Mouse (Mus musculus): ENCODE data around the gene Cplx1.
"Not testable (repeated sequence)": the region's sequence is repeated elsewhere in the genome, so short reads cannot be mapped to it uniquely, and the experiment has no call there.

Gene Cplx1

DNA sequence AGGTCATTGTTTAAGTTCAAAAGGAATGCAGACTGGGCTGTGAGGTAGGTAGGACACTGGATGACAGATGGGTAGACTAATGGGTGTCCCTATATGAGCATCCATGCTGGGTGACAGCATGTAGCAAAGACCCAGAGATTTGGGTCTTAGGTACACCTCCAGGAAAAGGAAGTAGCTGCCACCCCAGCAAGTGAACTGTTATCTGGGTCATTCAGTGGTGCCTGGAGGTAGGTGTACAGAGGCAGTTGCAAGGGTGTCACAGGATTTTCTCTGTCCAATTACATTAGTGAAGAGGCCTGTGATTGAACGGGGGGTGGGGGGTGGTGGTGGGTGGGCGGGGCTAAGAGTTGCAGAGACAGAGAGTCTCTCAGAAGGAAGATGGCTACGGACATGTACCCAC, 33.2 kb downstream of the Cplx1 start:
- DNase-seq (ENCODE audit: low read depth), result no peak

GRCm38 (mm10) chr5:108515581-108516361, 34.1 kb downstream of the Cplx1 start:
- no peak for DNase-seq (ENCODE audit: low read depth)

DNA sequence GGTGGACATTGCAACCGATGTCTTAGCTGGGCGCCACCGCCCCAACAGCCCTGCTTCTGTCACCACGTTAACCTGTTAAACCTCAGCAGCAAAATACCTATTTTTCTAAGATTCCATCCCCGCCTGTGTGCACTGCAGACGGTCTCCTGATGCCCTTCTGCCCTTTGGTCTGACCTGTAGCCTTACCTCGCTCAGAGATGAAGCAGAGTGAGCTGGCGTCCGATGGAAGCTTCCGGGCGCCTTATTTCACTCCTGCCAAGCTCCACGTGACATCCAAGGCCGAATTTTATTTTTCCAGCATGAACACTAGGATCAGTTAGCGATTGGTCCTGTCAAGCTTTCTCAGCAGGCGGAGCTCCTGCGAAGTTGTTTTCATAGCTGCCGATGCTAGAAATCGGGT, 47.5 kb downstream of the Cplx1 start:
- no peak for DNase-seq (ENCODE audit: low read depth)

DNA sequence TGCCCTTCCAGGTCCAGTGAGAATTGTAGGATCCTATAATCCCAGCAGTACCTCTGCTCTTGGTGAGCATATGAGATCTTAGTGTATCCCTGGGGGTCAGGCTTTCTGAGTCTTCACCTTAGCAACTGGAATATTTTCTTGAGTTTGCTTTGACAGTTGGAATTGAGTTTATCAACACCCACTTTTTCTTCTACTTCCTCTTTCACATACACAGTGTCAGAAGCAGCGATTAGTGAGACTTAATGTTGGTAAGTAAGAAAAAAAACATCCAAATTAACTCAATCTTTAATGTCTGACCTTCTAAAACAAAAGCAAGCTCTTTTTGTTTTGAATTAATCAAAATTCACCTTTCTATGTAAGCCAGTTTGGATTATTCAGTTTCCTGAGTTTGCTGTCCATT, 48.3 kb downstream of the Cplx1 start:
- no peak for DNase-seq (ENCODE audit: low read depth)

GRCm38 (mm10) chr5:108486148-108486547, 63.7 kb downstream of the Cplx1 start:
- DNase-seq (ENCODE audit: low read depth), result not testable (repeated sequence)

- peak; percentile 64 for DNase-seq (ENCODE audit: low read depth)
These were observed 64.6 kb downstream of the Cplx1 start for GRCm38 (mm10) chr5:108485239-108485638.

DNA sequence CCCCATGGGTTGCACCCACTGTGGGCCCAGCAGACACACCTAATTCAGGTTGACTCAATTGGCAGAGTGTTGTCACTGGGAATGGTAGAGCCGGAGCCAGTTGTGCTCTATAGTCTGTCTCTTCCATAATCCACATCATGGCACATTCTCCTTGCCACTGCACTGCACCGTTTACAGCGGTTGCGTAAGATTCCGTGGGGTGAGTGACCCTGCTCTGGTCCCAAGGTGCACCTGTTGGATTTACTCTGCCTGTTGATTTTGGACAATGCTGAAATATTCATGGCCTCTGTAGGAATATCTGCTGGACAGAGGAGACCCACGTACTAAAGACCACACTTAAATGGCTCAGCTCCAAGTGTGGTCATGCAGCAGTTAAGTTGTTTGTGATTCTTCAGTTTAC, 66.8 kb downstream of the Cplx1 start:
- no peak for DNase-seq (ENCODE audit: low read depth)

DNA sequence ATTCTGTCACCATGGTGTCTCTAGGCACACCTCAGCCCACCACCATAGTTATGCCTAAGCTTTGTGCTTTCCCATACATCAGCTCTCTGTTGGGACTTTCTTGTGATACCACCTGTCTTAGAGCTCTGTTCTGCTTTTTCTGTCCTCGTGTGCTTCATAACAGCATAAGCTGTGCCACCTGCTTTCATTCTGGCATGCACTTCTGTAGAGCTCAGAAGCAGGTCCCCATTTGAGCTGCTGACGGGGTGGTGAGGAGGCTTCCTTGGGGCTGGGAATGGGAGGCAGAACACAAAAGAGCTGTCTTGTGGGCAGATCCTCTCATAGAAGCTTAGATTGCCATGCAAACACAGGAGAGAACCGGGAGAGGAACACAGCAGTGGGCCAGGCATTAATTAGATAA, 73.8 kb downstream of the Cplx1 start:
- no peak for DNase-seq (ENCODE audit: low read depth)

DNA sequence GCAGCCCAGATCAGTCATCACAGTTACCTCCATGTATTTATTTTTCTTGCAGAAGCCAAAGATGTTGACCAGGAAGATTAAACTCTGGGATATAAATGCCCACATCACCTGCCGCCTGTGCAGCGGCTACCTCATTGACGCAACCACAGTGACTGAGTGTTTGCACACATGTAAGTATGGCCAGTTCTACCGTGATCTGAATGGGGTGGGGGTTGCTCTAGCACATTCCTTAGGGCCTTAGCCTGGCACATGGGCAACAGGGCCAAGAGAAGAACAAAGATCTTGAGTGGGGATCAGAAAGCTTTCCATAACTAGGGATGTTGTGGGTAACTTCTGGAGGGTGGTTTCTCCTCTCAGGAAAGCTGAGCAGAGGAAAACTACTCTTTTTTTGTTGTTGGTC, 76.1 kb downstream of the Cplx1 start:
- DNase-seq (ENCODE audit: low read depth), result no peak

- DNase-seq (ENCODE audit: low read depth), result no peak
These were observed 80.2 kb downstream of the Cplx1 start for GRCm38 (mm10) chr5:108469617-108470016.

Measured in induced T-regulatory cell, adult 2 months (primary cell).